Mouse (Mus musculus): ENCODE data around the gene Gm14226. TPM values are rescaled to one million over a fixed set of nuclear protein-coding genes. Genes with fewer than 3 reads are reported as not detected.

Gene Gm14226
- total RNA-seq, 2 experiments from 2014 or later: 0.18 to 0.19 TPM

Other genes with a start within 250 kb of the Gm14226 start
- not detected for gene Gm14214, start 248.2 kb upstream of the Gm14226 start, total RNA-seq (2021)
- gene Raly, start 227.2 kb upstream of the Gm14226 start, total RNA-seq (2021): 10 to 100 TPM; 78.6 to 81.5 TPM
- under 1 TPM in 1 of 2 experiments, not detected in 1; 0.78 TPM for gene a, start 226.9 kb upstream of the Gm14226 start, total RNA-seq (2021)
- gene Eif2s2, start 125.3 kb upstream of the Gm14226 start, total RNA-seq (2021): 10 to 100 TPM; 69.0 to 70.3 TPM
- 10 to 100 TPM; 12.2 to 13.0 TPM for gene Ahcy, start 56.2 kb downstream of the Gm14226 start, total RNA-seq (2021)
- 10 to 100 TPM; 44.8 to 45.6 TPM for gene Itch, start 115.2 kb downstream of the Gm14226 start, total RNA-seq (2021)
- 100 to 1,000 TPM; 342 to 353 TPM for gene Dynlrb1, start 218.3 kb downstream of the Gm14226 start, total RNA-seq (2021)

All from layer of hippocampus, postnatal 14 days (tissue).